Mouse (Mus musculus): Measurements from ENCODE around the gene Hba-a1.

GRCm38 (mm10) chr11:32256566-32256965 is 26.7 kb upstream of the Hba-a1 start:
- no peak for TF ChIP-seq CTCF (IDR thresholded peaks at IDR 0.05; ENCODE audit: borderline replicate concordance, insufficient read depth, low read length)
- no peak for TF ChIP-seq POLR2A (IDR thresholded peaks at IDR 0.05; ENCODE audit: low read depth, low read length)
